Mouse (Mus musculus) heart, embryonic 10.5 days (tissue): ENCODE data around the gene Padi4. TPM values are rescaled to one million over a fixed set of nuclear protein-coding genes. Genes with fewer than 3 reads are reported as not detected.

Experiments used
- DNase-seq: peaks from one replicate; pipeline ENCODE4 v3.0.0-alpha.2; 2017; ENCODE audit warnings: low spot score
- H3K27ac ChIP-seq: fragments of 300-500 bp; sonication (generic); 2 replicates; pipeline ENCODE4 v1.5.1; 2016; ENCODE audit warnings: mild to moderate bottlenecking
- H3K27me3 ChIP-seq: fragments of 300-500 bp; sonication (generic); 2 replicates; pipeline ENCODE4 v1.6.1; 2016; ENCODE audit warnings: mild to moderate bottlenecking; ENCODE audit not compliant: poor library complexity, insufficient read depth, severe bottlenecking
- H3K36me3 ChIP-seq: fragments of 300-500 bp; sonication (generic); 2 replicates; pipeline ENCODE4 v1.6.1; 2016; ENCODE audit warnings: mild to moderate bottlenecking, moderate library complexity
- H3K4me1 ChIP-seq: fragments of 300-500 bp; sonication (generic); 2 replicates; pipeline ENCODE4 v1.6.1; 2016; ENCODE audit warnings: mild to moderate bottlenecking
- H3K4me3 ChIP-seq: fragments of 300-500 bp; sonication (generic); 2 replicates; pipeline ENCODE4 v1.5.1; 2016; ENCODE audit warnings: mild to moderate bottlenecking, moderate library complexity
- H3K9me3 ChIP-seq: fragments of 300-500 bp; sonication (generic); 2 replicates; pipeline ENCODE4 v1.6.1; 2016; ENCODE audit warnings: mild to moderate bottlenecking, moderate library complexity
- WGBS: fragments of 180-500 bp; shearing (Covaris S2); methylation state at CpG from one replicate; pipeline ENCODE4 v1.1.7; 2016; 5-methylcytosine and 5-hydroxymethylcytosine counted together
- polyA plus RNA-seq: library from polyadenylated mRNA; unstranded; fragments of >200 nt; fragmentation: Nextera tagmentation; extraction: Ambion mirVana; gene quantifications from 2 replicates; pipeline ENCODE4 v1.2.1, GENCODE M21; 2016

Gene Padi4
- polyA plus RNA-seq, 1 experiment from 2014 or later, result 1.9 TPM

GRCm38 (mm10) chr4:140784292-140784945 lies 10.4 kb upstream of the Padi4 start:
- Histone ChIP-seq H3K27ac (no peak overlapping the region), H3K4me3 (no peak overlapping the region), H3K9me3 (0 out of 2 replicates have a peak, but pooled peaks cover 3% of the 10 kb centered on the region), H3K36me3 (no peaks in the 10 kb centered on the region), H3K4me1 (peaks cover 21% of the 10 kb centered on the region), H3K27me3 (no peaks in the 10 kb centered on the region)
- 92% methylated on average over 9 of the region's 9 CpGs for WGBS
- no peak for DNase-seq

- H3K4me1 ChIP-seq, result peaks cover 17% of the 10 kb centered on the region
- H3K9me3 ChIP-seq, result 0 out of 2 replicates have a peak, but pooled peaks cover 3% of the 10 kb centered on the region
- 80% methylated on average over 9 of the region's 9 CpGs for WGBS
- no peak overlapping the region for H3K4me3 ChIP-seq
- H3K27me3 ChIP-seq, result no peaks in the 10 kb centered on the region
- H3K27ac ChIP-seq, result no peak overlapping the region
- H3K36me3 ChIP-seq, result no peaks in the 10 kb centered on the region
- DNase-seq, result no peak
These were observed 8.8 kb upstream of the Padi4 start for GRCm38 (mm10) chr4:140782821-140783220.

GRCm38 (mm10) chr4:140780507-140780906 lies 6.5 kb upstream of the Padi4 start:
- Histone ChIP-seq H3K27me3 (no peaks in the 10 kb centered on the region), H3K9me3 (0 out of 2 replicates have a peak, but pooled peaks cover 3% of the 10 kb centered on the region), H3K27ac (peak overlapping the region; percentile 81; the same call in 1 of the 2 replicates), H3K4me1 (peaks cover 17% of the 10 kb centered on the region), H3K36me3 (no peaks in the 10 kb centered on the region), H3K4me3 (no peak overlapping the region)
- WGBS, result 77% methylated on average over 14 of the region's 14 CpGs
- DNase-seq, result no peak

GRCm38 (mm10) chr4:140779803-140780397 lies 5.9 kb upstream of the Padi4 start:
- 0 out of 2 replicates have a peak, but pooled peaks cover 3% of the 10 kb centered on the region for H3K9me3 ChIP-seq
- peaks cover 18% of the 10 kb centered on the region for H3K4me1 ChIP-seq
- peak overlapping the region; percentile 19; the same call in 1 of the 2 replicates for H3K4me3 ChIP-seq
- H3K36me3 ChIP-seq, result no peaks in the 10 kb centered on the region
- 17% methylated on average over 19 of the region's 19 CpGs for WGBS
- peak overlapping the region; percentile 81 for H3K27ac ChIP-seq
- H3K27me3 ChIP-seq, result no peaks in the 10 kb centered on the region
- DNase-seq, result peak; percentile 90

- 0 out of 2 replicates have a peak, but pooled peaks cover 5% of the 10 kb centered on the region for H3K27me3 ChIP-seq
- H3K36me3 ChIP-seq, result no peaks in the 10 kb centered on the region
- H3K27ac ChIP-seq, result no peak overlapping the region
- peaks cover 25% of the 10 kb centered on the region for H3K4me1 ChIP-seq
- DNase-seq, result no peak
- WGBS, result 68% methylated on average over 13 of the region's 13 CpGs
- H3K9me3 ChIP-seq, result no peaks in the 10 kb centered on the region
- H3K4me3 ChIP-seq, result no peak overlapping the region
These were observed 2.6 kb upstream of the Padi4 start for GRCm38 (mm10) chr4:140776623-140777022.

GRCm38 (mm10) chr4:140775876-140776275 lies 1.8 kb upstream of the Padi4 start:
- H3K4me3 ChIP-seq, result no peak overlapping the region
- H3K27ac ChIP-seq, result no peak overlapping the region
- no peak for DNase-seq
- H3K36me3 ChIP-seq, result no peaks in the 10 kb centered on the region
- H3K9me3 ChIP-seq, result no peaks in the 10 kb centered on the region
- 0 out of 2 replicates have a peak, but pooled peaks cover 5% of the 10 kb centered on the region for H3K27me3 ChIP-seq
- H3K4me1 ChIP-seq, result peaks cover 28% of the 10 kb centered on the region
- 75% methylated on average over 10 of the region's 10 CpGs for WGBS

GRCm38 (mm10) chr4:140774893-140775292 lies 857 bp upstream of the Padi4 start:
- H3K9me3 ChIP-seq, result no peaks in the 10 kb centered on the region
- no peak for DNase-seq
- 87% methylated on average over 9 of the region's 9 CpGs for WGBS
- H3K27ac ChIP-seq, result peak overlapping the region; percentile 33
- H3K36me3 ChIP-seq, result no peaks in the 10 kb centered on the region
- H3K27me3 ChIP-seq, result 0 out of 2 replicates have a peak, but pooled peaks cover 5% of the 10 kb centered on the region
- H3K4me1 ChIP-seq, result peaks cover 26% of the 10 kb centered on the region
- H3K4me3 ChIP-seq, result no peak overlapping the region

GRCm38 (mm10) chr4:140771091-140771490 lies 2.9 kb downstream of the Padi4 start:
- Histone ChIP-seq H3K27me3 (peaks cover 23% of the 10 kb centered on the region; the same call in 1 of the 2 replicates), H3K36me3 (no peaks in the 10 kb centered on the region), H3K9me3 (no peaks in the 10 kb centered on the region), H3K4me3 (no peak overlapping the region), H3K27ac (no peak overlapping the region), H3K4me1 (peaks cover 22% of the 10 kb centered on the region)
- WGBS, result 33% methylated on average over 4 of the region's 4 CpGs
- no peak for DNase-seq

GRCm38 (mm10) chr4:140770433-140770832 lies 3.6 kb downstream of the Padi4 start:
- 12% methylated on average over 13 of the region's 13 CpGs for WGBS
- Histone ChIP-seq H3K36me3 (no peaks in the 10 kb centered on the region), H3K4me3 (peak overlapping the region; percentile 48), H3K27me3 (peaks cover 23% of the 10 kb centered on the region; the same call in 1 of the 2 replicates), H3K9me3 (no peaks in the 10 kb centered on the region), H3K27ac (peak overlapping the region; percentile 70), H3K4me1 (peaks cover 22% of the 10 kb centered on the region)
- no peak for DNase-seq

- Histone ChIP-seq H3K9me3 (no peaks in the 10 kb centered on the region), H3K27me3 (peaks cover 23% of the 10 kb centered on the region; the same call in 1 of the 2 replicates), H3K27ac (no peak overlapping the region), H3K4me1 (peaks cover 19% of the 10 kb centered on the region), H3K4me3 (no peak overlapping the region), H3K36me3 (no peaks in the 10 kb centered on the region)
- DNase-seq, result no peak
- WGBS, result 81% methylated on average over 5 of the region's 5 CpGs
These were observed 5.1 kb downstream of the Padi4 start for GRCm38 (mm10) chr4:140768973-140769372.

GRCm38 (mm10) chr4:140765936-140766335 lies 8.1 kb downstream of the Padi4 start:
- Histone ChIP-seq H3K27me3 (peaks cover 18% of the 10 kb centered on the region; the same call in 1 of the 2 replicates), H3K27ac (no peak overlapping the region), H3K4me3 (no peak overlapping the region), H3K9me3 (no peaks in the 10 kb centered on the region), H3K4me1 (peaks cover 18% of the 10 kb centered on the region), H3K36me3 (no peaks in the 10 kb centered on the region)
- 68% methylated on average over 3 of the region's 3 CpGs for WGBS
- DNase-seq, result no peak

- Histone ChIP-seq H3K27me3 (peaks cover 15% of the 10 kb centered on the region; the same call in 1 of the 2 replicates), H3K36me3 (no peaks in the 10 kb centered on the region), H3K4me1 (peaks cover 12% of the 10 kb centered on the region), H3K4me3 (no peak overlapping the region), H3K27ac (no peak overlapping the region), H3K9me3 (no peaks in the 10 kb centered on the region)
- DNase-seq, result peak; percentile 88
- WGBS, result 14% methylated on average over 9 of the region's 9 CpGs
These were observed 10.9 kb downstream of the Padi4 start for GRCm38 (mm10) chr4:140763158-140763557.

- no peak overlapping the region for H3K27ac ChIP-seq
- 74% methylated on average over 7 of the region's 7 CpGs for WGBS
- peaks cover 27% of the 10 kb centered on the region for H3K4me1 ChIP-seq
- no peak for DNase-seq
- no peaks in the 10 kb centered on the region for H3K36me3 ChIP-seq
- H3K27me3 ChIP-seq, result peaks cover 8% of the 10 kb centered on the region; the same call in 1 of the 2 replicates
- no peaks in the 10 kb centered on the region for H3K9me3 ChIP-seq
- no peak overlapping the region for H3K4me3 ChIP-seq
These were observed 12.4 kb downstream of the Padi4 start for GRCm38 (mm10) chr4:140761601-140762000.
